Mouse (Mus musculus): ENCODE results near the gene Bcl2l11.
"Not testable (repeated sequence)": the region's sequence is repeated elsewhere in the genome, so short reads cannot be mapped to it uniquely, and the experiment has no call there.

Gene Bcl2l11

GRCm38 (mm10) chr2:128125635-128126470 is at the start of gene Bcl2l11:
Bcl2l11 (plus strand) TSS chr2:128126038.
- DNase-seq (ENCODE audit: low read depth, low spot score) = peak; percentile 97

- no peak for DNase-seq (ENCODE audit: low read depth, low spot score)
Measured at GRCm38 (mm10) chr2:128076936-128077335, 48.9 kb upstream of the Bcl2l11 start.

GRCm38 (mm10) chr2:128078859-128079258 is 47.0 kb upstream of the Bcl2l11 start:
- peak; percentile 33 for DNase-seq (ENCODE audit: low read depth, low spot score)

- no peak for DNase-seq (ENCODE audit: low read depth, low spot score)
Measured at GRCm38 (mm10) chr2:128079316-128079715, 46.5 kb upstream of the Bcl2l11 start.

- peak; percentile 34 for DNase-seq (ENCODE audit: low read depth, low spot score)
Measured at GRCm38 (mm10) chr2:128083844-128084243, 42.0 kb upstream of the Bcl2l11 start.

- no peak for DNase-seq (ENCODE audit: low read depth, low spot score)
Measured at GRCm38 (mm10) chr2:128084607-128085006, 41.2 kb upstream of the Bcl2l11 start.

- DNase-seq (ENCODE audit: low read depth, low spot score) = no peak
Measured at GRCm38 (mm10) chr2:128085481-128085880, 40.4 kb upstream of the Bcl2l11 start.

GRCm38 (mm10) chr2:128086301-128086886 is 39.4 kb upstream of the Bcl2l11 start:
- DNase-seq (ENCODE audit: low read depth, low spot score) = peak; percentile 16

GRCm38 (mm10) chr2:128086996-128087526 is 38.8 kb upstream of the Bcl2l11 start:
- DNase-seq (ENCODE audit: low read depth, low spot score) = no peak

GRCm38 (mm10) chr2:128087798-128088545 is 37.9 kb upstream of the Bcl2l11 start:
- no peak for DNase-seq (ENCODE audit: low read depth, low spot score)

GRCm38 (mm10) chr2:128090283-128090885 is 35.5 kb upstream of the Bcl2l11 start:
- no peak for DNase-seq (ENCODE audit: low read depth, low spot score)

- DNase-seq (ENCODE audit: low read depth, low spot score) = peak; percentile 54
Measured at GRCm38 (mm10) chr2:128091431-128092369, 34.1 kb upstream of the Bcl2l11 start.

GRCm38 (mm10) chr2:128092451-128092850 is 33.4 kb upstream of the Bcl2l11 start:
- no peak for DNase-seq (ENCODE audit: low read depth, low spot score)

- no peak for DNase-seq (ENCODE audit: low read depth, low spot score)
Measured at GRCm38 (mm10) chr2:128094196-128094595, 31.6 kb upstream of the Bcl2l11 start.

GRCm38 (mm10) chr2:128094602-128095001 is 31.2 kb upstream of the Bcl2l11 start:
- DNase-seq (ENCODE audit: low read depth, low spot score) = no peak

GRCm38 (mm10) chr2:128095270-128095669 is 30.6 kb upstream of the Bcl2l11 start:
- no peak for DNase-seq (ENCODE audit: low read depth, low spot score)

- DNase-seq (ENCODE audit: low read depth, low spot score) = no peak
Measured at GRCm38 (mm10) chr2:128096070-128096469, 29.8 kb upstream of the Bcl2l11 start.

- DNase-seq (ENCODE audit: low read depth, low spot score) = not testable (repeated sequence)
Measured at GRCm38 (mm10) chr2:128098118-128098517, 27.7 kb upstream of the Bcl2l11 start.

- no peak for DNase-seq (ENCODE audit: low read depth, low spot score)
Measured at GRCm38 (mm10) chr2:128102086-128102485, 23.8 kb upstream of the Bcl2l11 start.

GRCm38 (mm10) chr2:128104815-128105214 is 21.0 kb upstream of the Bcl2l11 start:
- no peak for DNase-seq (ENCODE audit: low read depth, low spot score)
